In genomic region chr17:31860856-31861255, GRCm38 (mm10) we compare ENCODE assay signal across 10 mouse cellular contexts. TPM values are rescaled to one million over a fixed set of nuclear protein-coding genes. Genes with fewer than 3 reads are reported as not detected.
A peak's percentile ranks its signal among the peaks of the same experiment; 100 is the strongest.
DNase-seq lines count a peak whose midpoint lies in the region.
"Had no signal": no experiment of that assay in that cellular context is flagged by ENCODE, and none has a peak within 500 bp of the region (broad histone marks: within the 10 kb centered on the region; RNA-seq: fewer than 3 reads in every experiment).

No protein-coding gene starts in this region.

- peak; percentile 3 for DNase-seq in adrenal gland, postnatal 14 days
- no peak for DNase-seq in adrenal gland, adult 2 months
- peak; percentile 3 to 6 for DNase-seq in gastrocnemius, postnatal 36 days
- no peak for DNase-seq in gastrocnemius, postnatal 25 days
- DNase-seq in testis, postnatal 10 days (ENCODE audit: low spot score): peak; percentile 32
- no peak for DNase-seq in testis, postnatal 14 days (ENCODE audit: low spot score)
- DNase-seq in urinary bladder, postnatal 36 days (ENCODE audit: low spot score in 2 of 2): no peak
- DNase-seq: cerebellum, adult 18-20 months; cerebellum, adult 9-10 months; cerebellum, postnatal 14 days had no signal

- intact Hi-C loops in gastrocnemius, postnatal 36 days (cut with DNase I): no loop called here

RNA-seq across cellular contexts. Expression of gene Sik1, which starts 5.3 kb away (rescaled TPM):
- 47.3 and 100 TPM in 2 replicates for total RNA-seq in adrenal gland, postnatal 14 days (2021)
- total RNA-seq in adrenal gland, adult 2 months (2021): 10 to 100 TPM; 60.5 to 77.1 TPM
- polyA plus RNA-seq in adrenal gland, adult 2 months (2012; rRNA removed): 23.4 and 48.1 TPM in 2 replicates
- 10 to 100 TPM; 17.0 to 27.2 TPM for total RNA-seq in gastrocnemius, postnatal 36 days (2021)
- 10 to 100 TPM; 17.2 to 19.6 TPM for total RNA-seq in gastrocnemius, postnatal 25 days (2021)

Comparison
In these comparisons a context has a peak if more than half of its experiments do, and no peak if none do; other contexts are left out.
1. DNase-seq: peak in adrenal gland, postnatal 14 days (single experiment), gastrocnemius, postnatal 36 days (2 of 2) and testis, postnatal 10 days (single experiment); none in adrenal gland, adult 2 months (single experiment), gastrocnemius, postnatal 25 days (single experiment), testis, postnatal 14 days (single experiment) and urinary bladder, postnatal 36 days (0 of 2).